Mouse (Mus musculus): ENCODE results near the gene Kif24. TPM values are rescaled to one million over a fixed set of nuclear protein-coding genes. Genes with fewer than 3 reads are reported as not detected.

Kif24 gene
- total RNA-seq, 2 experiments from 2014 or later = 1.0 to 1.1 TPM

DNA sequence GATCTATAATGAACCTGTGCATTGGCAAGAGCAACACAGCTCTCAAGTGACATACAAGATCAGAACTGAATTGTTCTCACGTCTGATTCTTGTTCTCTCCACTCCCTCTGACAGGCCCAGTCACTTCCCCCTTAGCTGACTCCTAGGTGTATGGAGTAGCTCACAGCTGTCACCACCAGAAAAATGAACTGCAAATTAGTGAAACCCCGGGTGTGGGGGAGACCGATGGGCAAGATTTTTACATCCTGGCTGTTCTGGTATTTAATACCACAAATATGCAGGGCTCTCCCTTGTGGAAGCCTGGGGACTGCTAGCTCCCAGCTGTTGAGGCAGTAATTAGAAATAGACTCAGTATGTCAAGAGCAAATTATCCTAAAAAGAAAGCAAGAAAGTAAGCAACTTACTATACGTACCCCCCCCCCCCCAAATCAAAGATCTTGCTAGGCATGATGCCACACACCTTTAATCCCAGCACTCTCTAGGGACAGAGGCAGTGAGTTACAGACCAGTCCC, 21.8 kb downstream of the Kif24 start:
- intact Hi-C loops (cut with DNase I) = no loop called here
- DNase-seq (ENCODE audit: low spot score in 2 of 2) = no peak

DNA sequence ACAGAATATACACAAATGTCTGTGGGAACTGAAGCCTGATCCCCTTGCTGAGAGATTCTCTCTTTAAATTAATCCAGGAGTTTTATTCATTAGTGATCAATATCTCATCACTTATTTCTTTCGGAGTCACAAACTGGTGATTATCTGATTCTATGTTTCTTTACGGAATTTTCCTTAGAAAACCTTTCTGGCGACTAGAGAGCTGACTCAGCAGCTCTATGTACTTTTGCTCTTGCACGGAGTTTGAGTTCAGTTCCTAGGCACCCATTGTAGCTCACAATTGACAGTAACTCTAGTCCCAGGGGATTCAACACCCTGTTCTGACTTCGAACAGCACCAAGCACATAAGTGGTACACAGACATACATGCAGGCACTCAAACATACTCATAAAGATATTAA, 25.8 kb downstream of the Kif24 start:
- no peak for DNase-seq (ENCODE audit: low spot score in 2 of 2)
- intact Hi-C loops (cut with DNase I) = no loop called here

DNA sequence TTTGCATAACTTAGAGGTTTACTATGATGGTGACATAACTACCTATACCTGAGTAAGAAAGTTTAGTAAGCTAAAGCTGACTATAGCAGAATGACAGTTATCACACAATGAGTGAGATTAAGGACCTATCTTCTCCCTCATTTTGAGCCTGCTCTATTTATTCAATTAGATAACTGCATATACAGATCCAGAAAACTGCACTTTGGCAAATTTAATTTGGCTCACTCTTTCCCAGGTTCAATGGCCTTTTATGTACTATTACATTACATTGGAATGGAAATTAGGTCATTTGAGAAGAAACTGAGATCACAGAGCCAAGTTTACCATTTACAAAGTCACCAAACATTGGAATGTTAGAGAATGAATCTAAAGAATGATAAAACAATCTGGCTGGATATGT, 47.7 kb downstream of the Kif24 start:
- intact Hi-C loops (cut with DNase I) = no loop called here
- no peak for DNase-seq (ENCODE audit: low spot score in 2 of 2)

GRCm38 (mm10) chr4:41409341-41409740, 55.3 kb downstream of the Kif24 start:
- intact Hi-C loops (cut with DNase I) = no loop called here
- peak; percentile 14 to 75 for DNase-seq (ENCODE audit: low spot score in 2 of 2)

DNA sequence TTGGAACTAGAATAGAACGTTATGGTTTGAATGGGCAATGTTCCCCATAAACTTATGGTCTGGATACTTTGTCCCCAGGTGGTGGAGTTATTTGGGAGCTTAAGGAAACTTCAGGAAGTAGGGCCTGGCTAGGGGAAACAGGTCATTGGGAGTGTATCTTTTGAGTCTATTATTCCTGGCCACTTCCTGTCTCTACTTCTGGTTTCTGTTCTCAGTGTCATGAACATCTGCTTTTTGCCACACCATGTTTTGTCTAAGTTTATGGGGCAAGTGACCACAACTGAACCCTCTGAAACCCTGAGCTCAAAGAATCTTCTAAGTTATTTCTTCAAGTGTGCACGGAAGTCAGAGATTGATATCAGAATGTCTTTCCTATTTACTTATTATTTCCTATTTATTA, 57.3 kb downstream of the Kif24 start:
- intact Hi-C loops (cut with DNase I) = no loop called here
- DNase-seq (ENCODE audit: low spot score in 2 of 2) = no peak

- intact Hi-C loops (cut with DNase I) = no loop called here
Observed at GRCm38 (mm10) chr4:41406597-41406996, 58.1 kb downstream of the Kif24 start.

GRCm38 (mm10) chr4:41401573-41401972, 63.1 kb downstream of the Kif24 start:
- DNase-seq (ENCODE audit: low spot score in 2 of 2) = no peak
- intact Hi-C loops (cut with DNase I) = no loop called here

More at GRCm38 (mm10) chr4:41406597-41406996, 58.1 kb downstream of the Kif24 start:
- DNase-seq (ENCODE audit: low spot score in 2 of 2) = no peak

GRCm38 (mm10) chr4:41401167-41401566, 63.5 kb downstream of the Kif24 start:
- DNase-seq (ENCODE audit: low spot score in 2 of 2) = no peak
- intact Hi-C loops (cut with DNase I) = no loop called here

DNA sequence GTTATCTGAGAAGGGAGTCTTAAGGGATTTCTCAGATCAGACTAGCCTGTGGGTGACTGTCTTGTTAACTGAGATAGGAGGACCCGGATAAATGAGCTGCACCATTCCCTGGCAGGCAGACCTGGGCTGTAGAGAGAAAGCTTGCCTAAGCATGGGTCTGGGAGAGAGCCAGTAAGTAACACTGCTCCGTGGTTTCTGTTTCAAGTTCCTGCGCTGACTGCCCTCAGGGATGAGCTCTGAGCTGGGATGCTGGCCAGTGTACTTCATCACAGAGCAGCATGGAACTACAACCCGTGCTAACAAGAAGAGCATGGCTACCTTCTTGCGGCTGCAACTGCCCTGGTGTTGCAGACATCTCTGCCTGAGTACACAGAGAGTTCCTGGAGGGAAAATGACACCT, 64.8 kb downstream of the Kif24 start:
- no peak for DNase-seq (ENCODE audit: low spot score in 2 of 2)
- intact Hi-C loops (cut with DNase I) = no loop called here

GRCm38 (mm10) chr4:41398353-41398752, 66.3 kb downstream of the Kif24 start:
- DNase-seq (ENCODE audit: low spot score in 2 of 2) = no peak
- intact Hi-C loops (cut with DNase I) = no loop called here

DNA sequence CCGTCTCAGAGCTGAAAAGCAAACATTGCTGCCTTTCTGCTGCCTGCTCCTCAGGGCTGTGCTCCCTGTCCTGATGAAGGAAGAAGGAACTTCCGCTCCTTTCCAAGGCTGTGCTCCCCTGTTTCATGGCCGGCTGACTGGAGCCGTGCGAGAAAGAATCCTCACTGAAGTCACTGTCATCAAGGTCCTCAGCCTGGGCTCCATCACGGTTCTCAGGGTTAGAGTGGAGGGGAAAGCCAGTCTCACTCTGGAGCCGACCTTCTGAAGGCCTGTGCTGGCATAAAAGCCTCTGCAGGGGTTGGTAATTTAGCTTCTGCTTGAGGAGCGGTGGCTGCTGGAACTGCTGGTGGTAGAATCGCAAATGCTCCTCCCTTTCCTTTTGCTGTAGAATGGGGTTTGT, 70.0 kb downstream of the Kif24 start:
- no peak for DNase-seq (ENCODE audit: low spot score in 2 of 2)
- intact Hi-C loops (cut with DNase I) = loop anchor here (5.0 kb wide), 1 partner anchor 82 kb away; the partner anchor contains the start of gene Dcaf12

DNA sequence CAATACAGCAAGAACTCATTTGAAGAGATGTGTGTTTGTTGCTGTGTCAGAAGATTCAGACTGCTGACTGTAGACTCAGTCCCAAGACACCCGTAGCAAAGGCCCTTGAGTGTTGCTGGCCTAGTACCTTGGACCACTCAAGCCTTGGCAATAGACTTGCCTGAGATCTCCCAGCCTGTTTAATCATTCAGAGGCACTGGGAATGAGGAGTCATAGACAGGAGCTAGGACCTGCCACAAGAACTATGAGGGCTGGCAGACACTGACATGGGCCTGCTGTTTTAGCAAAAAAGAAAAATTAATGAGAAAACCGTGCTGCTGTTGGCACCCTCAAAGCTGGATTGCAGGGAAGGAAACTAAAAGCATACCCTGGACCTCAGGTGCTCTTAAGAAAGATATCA, 73.7 kb downstream of the Kif24 start:
- intact Hi-C loops (cut with DNase I) = loop anchor here (5.0 kb wide), 1 partner anchor 79 kb away; the partner anchor contains the start of gene Dcaf12
- DNase-seq (ENCODE audit: low spot score in 2 of 2) = no peak

- intact Hi-C loops (cut with DNase I) = loop anchor here (5.0 kb wide), 1 partner anchor 78 kb away; the partner anchor contains the start of gene Dcaf12
- DNase-seq (ENCODE audit: low spot score in 2 of 2) = peak; percentile 84 to 89
Observed at GRCm38 (mm10) chr4:41390122-41390521, 74.6 kb downstream of the Kif24 start.

- DNase-seq (ENCODE audit: low spot score in 2 of 2) = no peak
- intact Hi-C loops (cut with DNase I) = no loop called here
Observed at GRCm38 (mm10) chr4:41389240-41389639, 75.4 kb downstream of the Kif24 start.

GRCm38 (mm10) chr4:41388616-41389015, 76.1 kb downstream of the Kif24 start:
- intact Hi-C loops (cut with DNase I) = no loop called here

DNA sequence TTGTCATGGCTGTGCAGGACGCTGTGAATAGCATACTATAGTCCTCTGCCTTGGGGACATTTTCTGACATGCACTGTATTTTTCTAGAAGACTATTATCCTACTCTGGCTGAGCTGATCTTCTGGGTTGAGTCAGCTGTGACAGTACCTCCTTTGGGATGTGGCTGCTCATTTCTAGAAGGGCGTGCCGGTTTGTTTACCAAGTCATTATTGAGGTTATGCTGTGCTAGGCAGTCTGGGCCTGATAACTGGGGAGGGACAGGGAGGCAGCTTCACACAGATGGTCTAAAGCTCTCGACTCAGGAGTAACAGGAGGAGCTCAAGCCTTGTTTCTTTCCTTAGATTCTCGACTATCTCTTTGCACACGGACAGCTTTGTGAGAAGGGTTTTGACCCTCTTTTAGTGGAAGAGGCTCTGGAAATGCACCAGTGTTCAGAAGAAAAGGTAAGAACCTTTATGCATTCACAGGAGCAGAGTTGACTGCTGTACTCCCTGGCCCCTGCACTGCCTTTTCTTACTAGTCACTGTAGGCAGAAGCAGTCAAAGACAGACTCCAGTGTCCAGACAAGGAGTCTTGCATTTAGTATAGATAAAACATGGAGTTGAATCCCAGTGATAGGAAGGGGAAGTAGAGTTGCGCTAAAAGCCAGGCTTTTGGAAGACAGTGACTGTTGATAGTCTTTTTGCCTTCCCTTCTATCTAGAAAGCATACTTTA, 76.8 kb downstream of the Kif24 start:
- intact Hi-C loops (cut with DNase I) = no loop called here
- no peak for DNase-seq (ENCODE audit: low spot score in 2 of 2)

More at GRCm38 (mm10) chr4:41388616-41389015, 76.1 kb downstream of the Kif24 start:
- no peak for DNase-seq (ENCODE audit: low spot score in 2 of 2)

DNA sequence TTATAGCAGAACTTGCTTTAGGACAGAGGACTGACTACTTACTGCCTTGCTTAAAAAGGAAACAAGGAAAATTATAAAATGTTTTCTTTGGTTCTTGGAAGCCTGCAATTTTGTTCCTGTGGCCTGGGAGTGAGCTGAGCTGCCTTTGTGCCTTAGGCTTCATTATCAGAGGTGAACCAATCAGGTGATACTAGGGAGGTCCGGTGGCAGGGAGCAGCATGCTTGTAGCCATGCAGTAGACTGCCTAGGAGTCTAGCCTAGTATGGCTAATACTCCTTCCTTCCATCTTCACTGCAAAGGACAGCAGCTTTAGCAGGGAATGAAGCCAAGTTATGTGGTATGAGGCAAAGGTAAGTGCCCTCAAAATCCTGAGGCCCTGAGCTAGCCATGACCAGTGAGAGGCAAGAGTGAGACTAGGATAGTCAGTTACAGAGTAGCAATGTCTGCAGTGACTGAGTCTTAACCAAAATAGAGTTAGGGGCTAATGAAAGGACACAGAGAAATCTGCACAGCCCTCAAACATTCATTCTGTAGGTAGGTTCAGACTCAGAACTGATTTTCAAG, 78.2 kb downstream of the Kif24 start:
- DNase-seq (ENCODE audit: low spot score in 2 of 2) = no peak
- intact Hi-C loops (cut with DNase I) = no loop called here

DNA sequence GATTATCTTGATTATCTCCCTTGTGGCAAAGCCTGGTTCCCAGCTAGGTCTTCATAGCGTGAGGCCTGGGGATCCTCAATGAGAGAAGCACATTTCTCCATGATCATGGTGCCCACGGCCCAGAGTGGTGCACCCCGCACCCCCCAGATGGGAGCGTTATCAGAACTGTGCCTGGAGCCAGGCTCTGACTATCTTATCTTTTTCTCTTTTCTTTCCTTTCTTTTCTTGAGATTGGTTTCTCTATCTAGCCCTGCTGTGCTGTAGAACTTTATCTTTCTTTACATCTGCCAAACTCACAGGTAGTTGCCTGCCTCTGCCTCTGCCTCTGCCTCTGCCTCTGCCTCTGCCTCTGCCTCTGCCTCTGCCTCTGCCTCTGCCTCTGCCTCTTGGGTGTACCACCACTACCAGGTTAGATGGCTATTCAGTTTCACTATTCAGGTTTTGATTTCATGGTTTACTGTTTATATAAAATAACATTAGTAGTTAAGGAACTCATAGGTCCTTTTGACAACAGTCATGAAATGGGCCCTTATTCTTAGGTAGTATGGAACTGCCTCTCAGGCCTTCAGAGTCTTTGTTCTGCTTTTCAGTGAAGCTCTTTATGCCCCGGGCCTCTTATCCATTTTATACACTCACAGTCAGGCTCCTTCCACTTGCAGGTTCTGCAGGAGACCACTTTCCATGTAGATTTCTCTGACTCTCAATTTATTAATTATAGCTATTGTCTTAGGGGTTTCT, 83.3 kb downstream of the Kif24 start:
- no peak for DNase-seq (ENCODE audit: low spot score in 2 of 2)
- intact Hi-C loops (cut with DNase I) = no loop called here

GRCm38 (mm10) chr4:41377567-41377966, 87.1 kb downstream of the Kif24 start:
- no peak for DNase-seq (ENCODE audit: low spot score in 2 of 2)
- intact Hi-C loops (cut with DNase I) = no loop called here

DNA sequence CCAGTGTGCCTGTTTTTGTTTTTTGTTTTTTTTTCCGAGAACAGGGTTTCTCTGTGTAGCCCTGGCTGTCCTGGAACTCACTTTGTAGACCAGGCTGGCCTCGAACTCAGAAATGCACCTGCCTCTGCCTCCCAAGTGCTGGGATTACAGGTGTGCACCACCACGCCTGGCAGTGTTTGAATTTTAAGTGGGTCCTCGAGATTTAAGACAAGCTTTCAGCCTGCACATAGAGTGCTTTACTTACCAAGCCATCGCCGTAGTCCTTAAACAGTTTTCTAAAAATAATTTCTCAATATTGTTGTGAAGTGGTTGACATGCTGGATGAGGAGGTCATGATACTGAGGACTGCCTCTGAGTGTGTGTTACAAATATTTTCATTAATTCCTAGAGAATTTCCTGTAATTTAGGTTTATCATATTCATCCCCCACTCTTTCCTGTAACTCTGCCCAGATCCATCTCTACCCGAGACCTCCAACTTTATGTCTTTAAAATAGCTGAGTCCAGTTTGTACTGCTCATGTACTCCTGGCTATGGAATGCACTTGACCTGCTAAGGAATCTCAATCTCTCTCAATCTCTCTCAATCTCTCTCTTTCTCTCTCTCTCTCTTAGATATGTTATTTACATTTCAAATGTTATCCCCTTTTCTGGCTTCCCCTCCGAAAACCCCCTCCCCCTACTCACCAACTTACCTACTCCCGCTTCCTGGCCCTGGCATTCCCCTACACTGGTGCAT, 94.8 kb downstream of the Kif24 start:
- no peak for DNase-seq (ENCODE audit: low spot score in 2 of 2)
- intact Hi-C loops (cut with DNase I) = no loop called here

Measured in left cerebral cortex, postnatal 25 days (tissue).